Mouse (Mus musculus): ENCODE results near the gene Riox1. TPM values are rescaled to one million over a fixed set of nuclear protein-coding genes. Genes with fewer than 3 reads are reported as not detected.
A peak's percentile ranks its signal among the peaks of the same experiment; 100 is the strongest.

Gene Riox1
- polyA plus RNA-seq, 1 experiment = 15.2 TPM

- Histone ChIP-seq H3K4me3 (replicated peaks; ENCODE audit: control insufficient read depth, low read depth, low read length) (no peak overlapping the region), H3K4me1 (ENCODE audit: control insufficient read depth, insufficient read depth, low read length) (peaks cover 6% of the 10 kb centered on the region), H3K27ac (ENCODE audit: control insufficient read depth, insufficient read depth, low read depth, low read length, poor library complexity) (no peak overlapping the region)
- 56% methylated on average over 2 of the region's 2 CpGs for WGBS
- TF ChIP-seq CTCF (IDR thresholded peaks at IDR 0.05; ENCODE audit: control insufficient read depth, insufficient read depth, low read length) = no peak
- no peak for TF ChIP-seq POLR2A (IDR thresholded peaks at IDR 0.05; ENCODE audit: borderline replicate concordance, control insufficient read depth, low read depth, low read length)
These were observed 11.1 kb upstream of the Riox1 start for GRCm38 (mm10) chr12:83939332-83939731.

GRCm38 (mm10) chr12:83940031-83940430 lies 10.4 kb upstream of the Riox1 start:
- 50% methylated on average over 4 of the region's 4 CpGs for WGBS
- TF ChIP-seq CTCF (IDR thresholded peaks at IDR 0.05; ENCODE audit: control insufficient read depth, insufficient read depth, low read length) (no peak), POLR2A (IDR thresholded peaks at IDR 0.05; ENCODE audit: borderline replicate concordance, control insufficient read depth, low read depth, low read length) (no peak)
- H3K27ac ChIP-seq (ENCODE audit: control insufficient read depth, insufficient read depth, low read depth, low read length, poor library complexity) = 0 out of 2 replicates have a peak overlapping the region, but pooled peaks have one; percentile 26
- no peak overlapping the region for H3K4me3 ChIP-seq (replicated peaks; ENCODE audit: control insufficient read depth, low read depth, low read length)
- H3K4me1 ChIP-seq (ENCODE audit: control insufficient read depth, insufficient read depth, low read length) = peaks cover 6% of the 10 kb centered on the region

- no peak overlapping the region for H3K4me3 ChIP-seq (replicated peaks; ENCODE audit: control insufficient read depth, low read depth, low read length)
- H3K4me1 ChIP-seq (ENCODE audit: control insufficient read depth, insufficient read depth, low read length) = peaks cover 6% of the 10 kb centered on the region
- TF ChIP-seq POLR2A (IDR thresholded peaks at IDR 0.05; ENCODE audit: borderline replicate concordance, control insufficient read depth, low read depth, low read length) (no peak), CTCF (IDR thresholded peaks at IDR 0.05; ENCODE audit: control insufficient read depth, insufficient read depth, low read length) (no peak)
- WGBS = 42% methylated on average over 3 of the region's 3 CpGs
- H3K27ac ChIP-seq (ENCODE audit: control insufficient read depth, insufficient read depth, low read depth, low read length, poor library complexity) = no peak overlapping the region
These were observed 8.5 kb upstream of the Riox1 start for GRCm38 (mm10) chr12:83941938-83942337.

GRCm38 (mm10) chr12:83947260-83947811 lies 3.1 kb upstream of the Riox1 start:
- H3K4me3 ChIP-seq (replicated peaks; ENCODE audit: control insufficient read depth, low read depth, low read length) = no peak overlapping the region
- H3K27ac ChIP-seq (ENCODE audit: control insufficient read depth, insufficient read depth, low read depth, low read length, poor library complexity) = 0 out of 2 replicates have a peak overlapping the region, but pooled peaks have one; percentile 0
- no peak for TF ChIP-seq CTCF (IDR thresholded peaks at IDR 0.05; ENCODE audit: control insufficient read depth, insufficient read depth, low read length)
- no peak for TF ChIP-seq POLR2A (IDR thresholded peaks at IDR 0.05; ENCODE audit: borderline replicate concordance, control insufficient read depth, low read depth, low read length)
- WGBS = 43% methylated on average over 8 of the region's 8 CpGs
- peaks cover 3% of the 10 kb centered on the region; the same call in 1 of the 2 replicates for H3K4me1 ChIP-seq (ENCODE audit: control insufficient read depth, insufficient read depth, low read length)

GRCm38 (mm10) chr12:83949043-83949442 lies 1.4 kb upstream of the Riox1 start:
- no peak for TF ChIP-seq CTCF (IDR thresholded peaks at IDR 0.05; ENCODE audit: control insufficient read depth, insufficient read depth, low read length)
- TF ChIP-seq POLR2A (IDR thresholded peaks at IDR 0.05; ENCODE audit: borderline replicate concordance, control insufficient read depth, low read depth, low read length) = no peak
- WGBS = 35% methylated on average over 4 of the region's 4 CpGs
- Histone ChIP-seq H3K4me3 (replicated peaks; ENCODE audit: control insufficient read depth, low read depth, low read length) (no peak overlapping the region), H3K27ac (ENCODE audit: control insufficient read depth, insufficient read depth, low read depth, low read length, poor library complexity) (peak overlapping the region; percentile 79; the same call in 1 of the 2 replicates), H3K4me1 (ENCODE audit: control insufficient read depth, insufficient read depth, low read length) (peaks cover 4% of the 10 kb centered on the region; the same call in 1 of the 2 replicates)

- peak overlapping the region; percentile 86 for H3K4me3 ChIP-seq (replicated peaks; ENCODE audit: control insufficient read depth, low read depth, low read length)
- no peak for TF ChIP-seq CTCF (IDR thresholded peaks at IDR 0.05; ENCODE audit: control insufficient read depth, insufficient read depth, low read length)
- TF ChIP-seq POLR2A (IDR thresholded peaks at IDR 0.05; ENCODE audit: borderline replicate concordance, control insufficient read depth, low read depth, low read length) = no peak
- peaks cover 4% of the 10 kb centered on the region; the same call in 1 of the 2 replicates for H3K4me1 ChIP-seq (ENCODE audit: control insufficient read depth, insufficient read depth, low read length)
- H3K27ac ChIP-seq (ENCODE audit: control insufficient read depth, insufficient read depth, low read depth, low read length, poor library complexity) = peak overlapping the region; percentile 79; the same call in 1 of the 2 replicates
- WGBS = 5% methylated on average over 11 of the region's 11 CpGs
These were observed 474 bp upstream of the Riox1 start for GRCm38 (mm10) chr12:83949776-83950492.

GRCm38 (mm10) chr12:83950840-83951701 lies 663 bp downstream of the Riox1 start:
- H3K4me3 ChIP-seq (replicated peaks; ENCODE audit: control insufficient read depth, low read depth, low read length) = peak overlapping the region; percentile 86
- TF ChIP-seq CTCF (IDR thresholded peaks at IDR 0.05; ENCODE audit: control insufficient read depth, insufficient read depth, low read length) (no peak), POLR2A (IDR thresholded peaks at IDR 0.05; ENCODE audit: borderline replicate concordance, control insufficient read depth, low read depth, low read length) (0 out of 2 replicates have a peak, but pooled peaks have one; percentile 15)
- H3K27ac ChIP-seq (ENCODE audit: control insufficient read depth, insufficient read depth, low read depth, low read length, poor library complexity) = peak overlapping the region; percentile 78
- H3K4me1 ChIP-seq (ENCODE audit: control insufficient read depth, insufficient read depth, low read length) = peaks cover 4% of the 10 kb centered on the region; the same call in 1 of the 2 replicates
- under 1% methylated on average over 116 of the region's 116 CpGs for WGBS
